Mouse (Mus musculus): ENCODE results near the gene Olfr615. TPM values are rescaled to one million over a fixed set of nuclear protein-coding genes. Genes with fewer than 3 reads are reported as not detected.
"Not testable (repeated sequence)": the region's sequence is repeated elsewhere in the genome, so short reads cannot be mapped to it uniquely, and the experiment has no call there.

Gene Olfr615
- total RNA-seq (2022), result not detected

- no peak for DNase-seq (ENCODE audit: low spot score in 2 of 2)
Measured at GRCm38 (mm10) chr7:103555779-103556178, at the start of gene Olfr615. TSS of gene Olfr615 (plus strand) at chr7:103556079.

GRCm38 (mm10) chr7:103512022-103512421, 43.9 kb upstream of the Olfr615 start, which contains the start of gene Olfr610:
TSS of gene Olfr610 (minus strand) at chr7:103512122.
- DNase-seq (ENCODE audit: low spot score in 2 of 2), result no peak

GRCm38 (mm10) chr7:103520746-103521145, 35.1 kb upstream of the Olfr615 start, which contains the start of gene Olfr611:
TSS of gene Olfr611 (minus strand) at chr7:103520846.
- DNase-seq (ENCODE audit: low spot score in 2 of 2), result not testable (repeated sequence)

- not testable (repeated sequence) for DNase-seq (ENCODE audit: low spot score in 2 of 2)
Measured at GRCm38 (mm10) chr7:103542617-103543016, 13.3 kb upstream of the Olfr615 start, which contains the start of gene Olfr612. TSS of gene Olfr612 (minus strand) at chr7:103542717.

GRCm38 (mm10) chr7:103547774-103548173, 8.1 kb upstream of the Olfr615 start, which contains the start of gene Olfr613:
TSS of gene Olfr613 (plus strand) at chr7:103548074.
- no peak for DNase-seq (ENCODE audit: low spot score in 2 of 2)

GRCm38 (mm10) chr7:103569043-103569442, 13.2 kb downstream of the Olfr615 start, which contains the start of gene Olfr616:
TSS of gene Olfr616 (minus strand) at chr7:103569143.
- no peak for DNase-seq (ENCODE audit: low spot score in 2 of 2)

- no peak for DNase-seq (ENCODE audit: low spot score in 2 of 2)
Measured at GRCm38 (mm10) chr7:103572761-103573160, 16.9 kb downstream of the Olfr615 start, which contains the start of gene Olfr617. TSS of gene Olfr617 (plus strand) at chr7:103573061.

GRCm38 (mm10) chr7:103589803-103590202, 33.9 kb downstream of the Olfr615 start, which contains the start of gene Olfr618:
TSS of gene Olfr618 (plus strand) at chr7:103590103.
- no peak for DNase-seq (ENCODE audit: low spot score in 2 of 2)

GRCm38 (mm10) chr7:103600275-103600674, 44.4 kb downstream of the Olfr615 start, which contains the start of gene Olfr619:
TSS of gene Olfr619 (plus strand) at chr7:103600575.
- no peak for DNase-seq (ENCODE audit: low spot score in 2 of 2)

GRCm38 (mm10) chr7:103607425-103607824, 51.5 kb downstream of the Olfr615 start:
- no peak for DNase-seq (ENCODE audit: low spot score in 2 of 2)

- DNase-seq (ENCODE audit: low spot score in 2 of 2), result no peak
Measured at GRCm38 (mm10) chr7:103612434-103612833, 56.6 kb downstream of the Olfr615 start, which contains the start of gene Olfr620. TSS of gene Olfr620 (minus strand) at chr7:103612534.

Small RNA genes within 50 kb of the gene (microRNA-seq; reads per million reads assigned to microRNA genes)
- not detected for gene Gm26506

Other genes with a start within 250 kb of the Olfr615 start
- gene Olfr597, start 239.8 kb upstream of the Olfr615 start, total RNA-seq (2022), result not detected
- gene Olfr598, start 232.5 kb upstream of the Olfr615 start, total RNA-seq (2022), result not detected
- gene Olfr599, start 220.2 kb upstream of the Olfr615 start, total RNA-seq (2022), result not detected
- gene Olfr600, start 206.4 kb upstream of the Olfr615 start, total RNA-seq (2022), result not detected
- gene Olfr601, start 193.4 kb upstream of the Olfr615 start, total RNA-seq (2022), result not detected
- gene Olfr603, start 169.9 kb upstream of the Olfr615 start, total RNA-seq (2022), result not detected
- not detected for gene Usp17lc, start 141.0 kb upstream of the Olfr615 start, total RNA-seq (2022)
- not detected for gene Olfr605, start 110.6 kb upstream of the Olfr615 start, total RNA-seq (2022)
- gene Olfr606, start 107.0 kb upstream of the Olfr615 start, total RNA-seq (2022), result not detected
- not detected for gene Olfr607, start 91.9 kb upstream of the Olfr615 start, total RNA-seq (2022)
- not detected for gene Olfr608, start 86.2 kb upstream of the Olfr615 start, total RNA-seq (2022)
- not detected for gene Olfr609, start 58.0 kb upstream of the Olfr615 start, total RNA-seq (2022)
- gene Olfr610, start 44.0 kb upstream of the Olfr615 start, total RNA-seq (2022), result not detected
- not detected for gene Olfr611, start 35.2 kb upstream of the Olfr615 start, total RNA-seq (2022)
- gene Olfr612, start 13.4 kb upstream of the Olfr615 start, total RNA-seq (2022), result not detected
- gene Olfr613, start 8.0 kb upstream of the Olfr615 start, total RNA-seq (2022), result not detected
- gene Olfr616, start 13.1 kb downstream of the Olfr615 start, total RNA-seq (2022), result not detected
- not detected for gene Olfr617, start 17.0 kb downstream of the Olfr615 start, total RNA-seq (2022)
- gene Olfr618, start 34.0 kb downstream of the Olfr615 start, total RNA-seq (2022), result not detected
- not detected for gene Olfr619, start 44.5 kb downstream of the Olfr615 start, total RNA-seq (2022)
- not detected for gene Olfr620, start 56.5 kb downstream of the Olfr615 start, total RNA-seq (2022)
- gene Olfr622, start 86.6 kb downstream of the Olfr615 start, total RNA-seq (2022), result not detected
- gene Olfr623, start 107.6 kb downstream of the Olfr615 start, total RNA-seq (2022), result not detected
- not detected for gene Olfr624, start 115.1 kb downstream of the Olfr615 start, total RNA-seq (2022)
- not detected for gene Olfr625-ps1, start 126.6 kb downstream of the Olfr615 start, total RNA-seq (2022)
- not detected for gene Olfr243, start 158.6 kb downstream of the Olfr615 start, total RNA-seq (2022)
- not detected for gene Olfr628, start 174.3 kb downstream of the Olfr615 start, total RNA-seq (2022)
- not detected for gene Olfr629, start 188.9 kb downstream of the Olfr615 start, total RNA-seq (2022)
- not detected for gene Olfr630, start 201.3 kb downstream of the Olfr615 start, total RNA-seq (2022)
- gene Olfr69, start 215.5 kb downstream of the Olfr615 start, total RNA-seq (2022), result not detected
- not detected for gene Olfr68, start 223.6 kb downstream of the Olfr615 start, total RNA-seq (2022)
- not detected for gene Olfr67, start 235.7 kb downstream of the Olfr615 start, total RNA-seq (2022)